Mouse (Mus musculus): ENCODE data around the gene Rab14. TPM values are rescaled to one million over a fixed set of nuclear protein-coding genes. Genes with fewer than 3 reads are reported as not detected.

The Rab14 gene
- polyA plus RNA-seq, 1 experiment from 2014 or later = 292 TPM

Other genes starting within 250 kb of the Rab14 start
- gene Traf1, start 239.3 kb downstream of the Rab14 start, polyA plus RNA-seq (2015; fragmentation: Nextera tagmentation; extraction: Ambion mirVana) = 3.8 and 6.2 TPM in 2 replicates
- gene Hc, start 139.7 kb downstream of the Rab14 start, polyA plus RNA-seq (2015; fragmentation: Nextera tagmentation; extraction: Ambion mirVana) = 2.3 and 3.2 TPM in 2 replicates
- gene AI182371, start 99.6 kb downstream of the Rab14 start, polyA plus RNA-seq (2015; fragmentation: Nextera tagmentation; extraction: Ambion mirVana) = 1.8 and 2.5 TPM in 2 replicates
- 15.5 and 18.4 TPM in 2 replicates for gene Cntrl, start 91.6 kb downstream of the Rab14 start, polyA plus RNA-seq (2015; fragmentation: Nextera tagmentation; extraction: Ambion mirVana)
- gene Gsn, start 55.3 kb upstream of the Rab14 start, polyA plus RNA-seq (2015; fragmentation: Nextera tagmentation; extraction: Ambion mirVana) = 386 and 449 TPM in 2 replicates
- gene Stom, start 135.9 kb upstream of the Rab14 start, polyA plus RNA-seq (2015; fragmentation: Nextera tagmentation; extraction: Ambion mirVana) = 87.3 and 88.9 TPM in 2 replicates
- not detected in 2 replicates for gene 4930568D16Rik, start 166.6 kb upstream of the Rab14 start, polyA plus RNA-seq (2015; fragmentation: Nextera tagmentation; extraction: Ambion mirVana)
- not detected in 2 replicates for gene 4930402F06Rik, start 196.1 kb upstream of the Rab14 start, polyA plus RNA-seq (2015; fragmentation: Nextera tagmentation; extraction: Ambion mirVana)